Mouse (Mus musculus) gastrocnemius, adult 8-10 months (tissue): ENCODE measurements at regions not wholly inside any gene's neighbourhood (a gene's known extent, or its start where the extent isn't known, plus 50 kb on each side); places are given as distances from the start of the nearest gene placed in this dataset.

Source experiments
- DNase-seq, 2 experiments: peaks; one replicate each; pipeline ENCODE4 v3.0.0; 2022; ENCODE audit warnings: low spot score in 2 of 2

- no peak for DNase-seq
These were observed 717.5 kb downstream of the Cypt12 start for GRCm38 (mm10) chr3:18665738-18666137.

DNA sequence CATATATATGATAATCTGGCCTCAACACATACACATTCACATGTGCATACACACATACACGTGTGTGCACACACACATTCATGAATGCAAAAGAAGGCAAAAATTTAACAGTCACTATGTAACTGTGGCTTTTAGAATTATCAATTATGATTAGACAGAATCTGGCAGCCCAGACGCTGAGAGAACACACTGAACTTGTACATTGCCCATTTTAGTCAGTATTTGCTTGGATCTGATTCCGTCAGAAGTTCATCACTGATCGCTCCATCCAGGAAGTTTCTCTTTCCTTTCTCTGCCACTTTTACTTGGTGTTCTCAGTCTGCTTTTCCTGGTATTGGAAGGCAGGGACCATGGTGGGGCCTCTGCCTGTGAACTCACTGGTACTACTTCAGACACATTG lies 719.5 kb downstream of the Cypt12 start:
- DNase-seq: no peak

- no peak for DNase-seq
These were observed 720.7 kb downstream of the Cypt12 start for GRCm38 (mm10) chr3:18668936-18669335.

GRCm38 (mm10) chr3:18670203-18670700 lies 722.0 kb downstream of the Cypt12 start:
- DNase-seq: no peak

GRCm38 (mm10) chr3:18671681-18672080 lies 723.5 kb downstream of the Cypt12 start:
- no peak for DNase-seq

- no peak for DNase-seq
These were observed 735.3 kb downstream of the Cypt12 start for GRCm38 (mm10) chr3:18683346-18684101.

- no peak for DNase-seq
These were observed 747.0 kb downstream of the Cypt12 start for GRCm38 (mm10) chr3:18695113-18695792.

DNA sequence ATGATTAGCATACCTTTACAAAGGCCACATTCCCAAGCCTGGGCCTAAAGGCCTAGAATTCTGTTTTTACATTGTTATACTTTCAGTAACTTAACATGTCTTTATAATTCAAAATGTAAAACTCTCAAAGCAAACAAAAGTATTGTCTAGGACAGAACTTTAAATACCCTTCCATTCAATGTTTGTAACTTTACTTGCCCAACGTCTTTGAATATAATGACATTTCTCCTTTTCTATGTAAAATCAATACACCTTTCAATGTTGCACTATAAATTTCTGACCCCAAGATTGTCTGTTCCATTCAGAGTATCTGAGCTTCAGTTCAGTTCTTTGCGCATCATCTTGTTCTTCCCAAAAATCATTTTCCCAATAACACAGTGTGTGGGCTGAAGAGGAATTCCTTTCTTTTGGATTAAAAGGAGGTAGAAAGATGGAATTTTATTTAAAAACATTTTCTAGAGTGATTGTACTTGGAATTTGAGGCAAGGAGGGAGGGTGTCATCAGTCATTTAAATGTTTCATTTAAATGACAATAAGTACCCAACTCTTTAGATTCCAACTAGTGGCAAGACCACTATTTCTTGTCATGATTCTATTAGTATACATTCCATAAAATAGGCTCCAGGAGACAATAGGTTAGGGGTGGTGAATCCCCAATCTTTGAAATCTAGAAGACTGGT lies 748.9 kb downstream of the Cypt12 start:
- DNase-seq: no peak

- DNase-seq: no peak
These were observed 749.9 kb downstream of the Cypt12 start for GRCm38 (mm10) chr3:18698106-18698505.

GRCm38 (mm10) chr3:18705165-18705564 lies 757.0 kb downstream of the Cypt12 start:
- DNase-seq: no peak

GRCm38 (mm10) chr3:18705756-18706155 lies 757.5 kb downstream of the Cypt12 start:
- DNase-seq: no peak

DNA sequence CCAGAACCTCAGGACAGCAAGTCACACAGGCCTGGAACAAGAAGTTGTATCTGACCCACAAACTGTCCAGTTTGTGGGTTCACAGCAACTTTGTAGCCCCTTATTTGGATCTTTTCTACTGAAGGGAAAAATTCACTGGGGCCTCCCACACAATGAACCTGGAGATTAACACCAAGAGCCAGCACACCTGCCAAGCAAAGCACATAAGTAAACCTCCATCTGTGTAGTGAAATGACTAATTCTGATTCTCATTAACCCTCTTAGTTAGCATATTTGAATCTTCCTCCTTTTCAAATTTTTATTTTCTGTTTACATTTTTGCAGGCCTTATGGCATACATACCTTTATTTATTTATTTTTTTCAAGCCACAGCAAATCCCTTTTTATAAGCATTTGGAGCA lies 758.1 kb downstream of the Cypt12 start:
- no peak for DNase-seq

- no peak for DNase-seq
These were observed 759.5 kb downstream of the Cypt12 start for GRCm38 (mm10) chr3:18707730-18708129.

DNA sequence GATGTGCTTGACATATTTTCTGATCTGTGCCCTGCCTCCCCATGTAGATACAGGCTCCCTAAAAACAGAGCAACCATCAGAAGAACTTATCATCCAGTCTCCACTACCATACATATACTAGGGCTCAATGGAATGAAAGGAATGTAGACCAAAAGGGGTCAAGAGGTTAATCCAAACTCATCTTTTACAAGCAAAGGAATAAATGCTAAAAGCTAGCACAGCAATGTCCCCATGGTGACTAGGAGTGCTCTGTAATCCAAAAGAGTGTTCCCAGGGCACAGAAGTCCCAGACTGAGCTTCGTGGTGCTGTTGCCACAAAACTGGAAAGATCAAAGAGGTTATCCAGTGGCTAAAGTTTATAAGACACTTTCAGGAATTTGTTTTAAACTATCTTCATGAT lies 763.5 kb downstream of the Cypt12 start:
- DNase-seq: no peak

GRCm38 (mm10) chr3:18713986-18714385 lies 765.8 kb downstream of the Cypt12 start:
- DNase-seq: no peak

DNA sequence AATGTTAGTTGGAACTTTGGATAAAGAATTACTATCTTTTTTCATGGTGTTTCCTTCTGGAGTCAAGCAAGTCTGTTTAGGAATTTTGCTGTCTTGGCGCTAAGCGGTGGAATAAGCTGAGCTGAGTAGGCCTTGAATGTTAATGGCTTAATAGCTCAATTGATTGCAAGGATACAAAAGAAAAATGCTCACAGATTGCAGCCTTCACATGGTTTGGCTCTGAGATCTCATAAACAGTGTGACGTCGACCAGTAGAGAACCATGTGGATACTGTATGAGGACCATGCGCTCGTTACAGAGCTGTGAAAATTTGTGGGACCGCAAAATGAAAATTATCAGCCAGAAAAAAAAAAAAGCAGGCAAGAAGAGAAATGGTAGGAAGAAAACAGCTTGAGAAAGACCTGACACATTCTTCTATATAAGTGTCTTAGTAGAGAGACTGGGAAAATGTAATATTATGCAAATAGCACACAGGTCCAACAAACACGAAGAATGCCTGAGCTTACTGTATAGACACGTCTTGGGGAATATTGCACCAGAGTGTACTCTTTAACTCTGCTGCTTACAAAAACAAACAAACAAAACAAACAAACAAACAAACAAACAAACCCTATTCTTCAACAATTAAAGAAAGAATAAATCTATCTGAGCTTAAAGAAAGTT lies 766.9 kb downstream of the Cypt12 start:
- DNase-seq: no peak

- DNase-seq: no peak
These were observed 767.6 kb downstream of the Cypt12 start for GRCm38 (mm10) chr3:18715776-18716175.

DNA sequence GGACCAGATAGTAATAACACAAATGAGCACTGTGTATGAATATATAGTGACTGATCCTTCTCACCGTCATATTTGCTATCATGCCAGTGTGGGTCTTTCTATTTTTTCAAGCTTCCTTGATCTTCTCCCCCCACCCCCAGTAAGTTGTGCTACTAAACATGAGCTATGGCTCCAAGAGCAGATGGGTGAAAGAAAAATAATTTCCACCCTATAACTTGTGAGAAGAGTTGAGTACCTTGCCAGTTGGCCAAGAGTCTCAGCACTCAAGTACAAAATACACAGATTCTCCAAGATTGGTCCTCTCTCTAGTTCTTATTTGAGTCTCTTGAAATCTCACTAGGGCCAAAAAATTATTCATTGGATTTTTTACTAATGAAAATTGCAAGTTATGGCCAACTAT lies 777.3 kb downstream of the Cypt12 start:
- no peak for DNase-seq

DNA sequence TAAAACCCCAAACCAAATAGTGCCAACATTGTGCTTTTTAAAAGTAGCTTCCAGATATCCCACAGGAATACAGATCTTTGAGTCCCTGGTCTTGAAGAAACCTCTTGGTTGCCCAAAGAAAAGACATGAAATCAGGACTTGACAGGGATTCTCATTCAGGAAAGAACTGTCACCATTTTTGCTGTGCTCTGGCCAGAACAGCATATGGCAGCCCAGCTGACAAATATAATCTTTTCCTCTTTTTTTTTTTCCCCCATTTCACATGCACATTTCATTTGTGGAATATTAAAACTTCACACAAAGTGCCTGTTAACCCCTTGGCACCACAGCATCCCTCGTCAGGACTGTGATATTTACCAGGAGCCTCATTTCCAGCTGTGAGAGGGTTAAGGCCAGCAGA lies 783.0 kb downstream of the Cypt12 start:
- no peak for DNase-seq

DNA sequence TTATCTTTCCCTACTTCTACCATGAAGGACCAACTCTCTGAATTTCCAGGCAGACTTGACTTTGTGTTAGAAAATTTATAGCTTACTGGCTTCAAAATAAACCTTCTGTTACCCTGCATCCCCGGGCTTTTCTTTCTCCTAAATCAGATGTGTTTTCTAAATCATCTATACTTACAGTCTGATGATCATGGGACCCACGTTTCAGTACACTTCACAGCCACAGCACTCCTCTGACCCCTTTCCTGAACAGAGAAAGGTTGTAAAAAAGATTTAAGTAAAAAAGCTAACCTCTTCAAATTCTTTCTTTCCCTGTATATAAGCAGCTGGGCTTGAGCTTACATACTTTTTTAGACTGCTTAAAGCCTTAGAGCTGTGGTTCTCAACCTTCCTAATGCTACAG lies 783.5 kb downstream of the Cypt12 start:
- DNase-seq: no peak

DNA sequence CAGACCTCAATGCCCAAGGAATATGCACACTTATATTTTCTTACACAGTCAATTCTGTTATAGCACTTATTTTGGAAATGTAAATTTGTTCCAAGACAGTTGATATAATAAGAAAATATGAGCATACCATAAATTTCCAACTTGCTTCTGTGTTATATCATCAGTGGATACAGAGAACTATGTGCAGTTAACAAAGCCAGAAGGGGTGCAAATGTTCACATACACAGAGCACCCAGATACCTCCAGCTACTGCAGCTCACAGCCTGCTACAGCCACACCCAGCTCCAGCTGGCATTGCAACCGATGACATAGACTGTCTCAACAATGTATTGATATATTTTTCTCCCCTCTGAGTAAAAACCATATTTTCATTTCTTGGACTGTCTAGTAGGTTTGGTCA lies 785.3 kb downstream of the Cypt12 start:
- no peak for DNase-seq

- DNase-seq: no peak
These were observed 790.7 kb downstream of the Cypt12 start for GRCm38 (mm10) chr3:18738946-18739345.
